Mouse (Mus musculus) liver, postnatal 0 days (tissue): Measurements from ENCODE around the gene Tmbim6.

Experiments used
- CTCF ChIP-seq: sonication (generic); IDR thresholded peaks from 2 replicates; pipeline ENCODE4 v1.5.1; 2016; ENCODE audit warnings: antibody characterized with exemption, low read depth
- EP300 ChIP-seq: IDR thresholded peaks from 2 replicates; pipeline ENCODE4 v1.6.1; 2016; ENCODE audit warnings: antibody characterized with exemption, low read depth, mild to moderate bottlenecking

DNA sequence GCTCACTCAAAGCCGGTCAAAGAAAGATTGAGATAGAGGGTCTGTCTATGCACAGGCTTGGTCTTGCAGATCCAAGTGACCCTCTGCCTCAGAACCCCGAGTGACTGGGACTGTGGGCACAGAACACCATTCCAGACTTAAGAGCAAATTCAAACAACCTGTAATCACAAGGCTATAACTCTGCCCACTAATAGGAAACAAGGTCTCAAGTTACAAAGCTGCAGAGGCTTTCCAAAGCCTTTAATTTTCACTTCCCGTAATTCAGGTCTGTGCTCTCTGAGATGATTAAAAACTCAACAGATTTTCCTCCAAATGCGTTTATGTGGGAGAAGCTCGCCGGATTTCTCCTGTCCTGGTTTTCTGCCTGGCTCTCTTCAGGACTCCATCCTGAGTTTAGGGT is 8.6 kb upstream of the Tmbim6 start:
- TF ChIP-seq CTCF (no peak), EP300 (no peak)
